Mouse (Mus musculus) thymus, adult 2 months (tissue): Measurements from ENCODE around the gene Podnl1. TPM values are rescaled to one million over a fixed set of nuclear protein-coding genes. Genes with fewer than 3 reads are reported as not detected.

Experiments used
- DNase-seq: peaks from one replicate; pipeline ENCODE4 v3.0.0; 2021
- H3K27ac ChIP-seq: fragments of 200-500 bp; 2 replicates; pipeline ENCODE4 v1.5.1; 2012; ENCODE audit warnings: low read length, control low read depth; ENCODE audit not compliant: control insufficient read depth, insufficient read depth
- H3K27me3 ChIP-seq: fragments of 200-500 bp; 2 replicates; pipeline ENCODE4 v1.6.1; 2012; ENCODE audit warnings: mild to moderate bottlenecking, low read length, moderate library complexity, mixed read lengths; ENCODE audit not compliant: control insufficient read depth, insufficient read depth
- H3K36me3 ChIP-seq: fragments of 200-500 bp; 2 replicates; pipeline ENCODE4 v1.6.1; 2012; ENCODE audit warnings: mild to moderate bottlenecking, low read length, moderate library complexity; ENCODE audit not compliant: control insufficient read depth, insufficient read depth
- H3K4me1 ChIP-seq: fragments of 200-500 bp; replicated peaks from 2 replicates; pipeline ENCODE4 v1.6.1; 2012; ENCODE audit warnings: low read length; ENCODE audit not compliant: control insufficient read depth, insufficient read depth
- H3K4me3 ChIP-seq: fragments of 200-500 bp; 2 replicates; pipeline ENCODE4 v1.5.1; 2012; ENCODE audit warnings: mild to moderate bottlenecking, low read length, control low read depth, moderate library complexity; ENCODE audit not compliant: control insufficient read depth, insufficient read depth
- CTCF ChIP-seq: fragments of 200-500 bp; IDR thresholded peaks from 2 replicates; pipeline ENCODE4 v1.5.1; 2012; ENCODE audit warnings: mild to moderate bottlenecking, control low read depth, low read length, moderate library complexity, borderline replicate concordance; ENCODE audit not compliant: control insufficient read depth, poor library complexity, insufficient read depth; ENCODE audit errors: extremely low read depth
- POLR2A ChIP-seq: fragments of 200-500 bp; IDR thresholded peaks from 2 replicates; pipeline ENCODE4 v1.6.1; 2012; ENCODE audit warnings: mild to moderate bottlenecking, low read length, control low read depth, moderate library complexity; ENCODE audit not compliant: control insufficient read depth, poor library complexity, insufficient read depth; ENCODE audit errors: extremely low read depth
- WGBS: fragments of 180-500 bp; shearing (Covaris S2); methylation state at CpG from one replicate; pipeline ENCODE4 v1.1.7; 2018; 5-methylcytosine and 5-hydroxymethylcytosine counted together
- polyA plus RNA-seq: library from polyadenylated mRNA; depleted of rRNA; stranded (reverse); fragments of >200 nt; gene quantifications from 2 replicates; pipeline ENCODE4 v1.2.3, GENCODE M21; 2012; rRNA removed

Podnl1 gene
- 6.6 and 7.7 TPM in 2 replicates for polyA plus RNA-seq

DNA sequence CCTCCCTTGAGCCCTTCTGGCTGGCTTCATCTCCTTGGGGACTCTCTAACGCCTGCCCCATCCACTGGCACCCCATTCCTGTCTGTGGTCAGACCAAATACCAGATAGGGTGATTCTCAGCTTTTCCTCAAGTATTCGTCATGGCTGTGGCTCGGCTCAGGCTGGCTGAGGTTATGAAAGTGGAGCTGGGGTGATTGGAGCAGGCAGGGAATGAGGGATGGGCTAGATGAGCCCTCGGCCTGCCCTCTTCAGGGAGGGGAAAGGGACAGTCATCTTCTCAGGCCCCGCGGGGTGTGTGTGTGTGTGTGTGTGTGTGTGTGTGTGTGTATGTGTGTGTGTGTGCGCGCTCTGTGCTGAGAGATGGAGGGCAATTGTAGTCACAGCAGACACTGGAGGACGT, at the start of gene Podnl1:
Gene Podnl1 (plus strand): TSS at position 334 of the 400 bp plus-strand sequence.
- 69% methylated on average over 9 of the region's 9 CpGs for WGBS
- Histone ChIP-seq H3K4me1 (peaks cover 38% of the 10 kb centered on the region), H3K27me3 (no peaks in the 10 kb centered on the region), H3K36me3 (no peaks in the 10 kb centered on the region), H3K4me3 (no peak within 1 kb of the TSS), H3K27ac (peak within 1 kb of the TSS; percentile 52; the same call in 1 of the 2 replicates)
- no peak for DNase-seq
- no peak for TF ChIP-seq CTCF
- no peak for TF ChIP-seq POLR2A

DNA sequence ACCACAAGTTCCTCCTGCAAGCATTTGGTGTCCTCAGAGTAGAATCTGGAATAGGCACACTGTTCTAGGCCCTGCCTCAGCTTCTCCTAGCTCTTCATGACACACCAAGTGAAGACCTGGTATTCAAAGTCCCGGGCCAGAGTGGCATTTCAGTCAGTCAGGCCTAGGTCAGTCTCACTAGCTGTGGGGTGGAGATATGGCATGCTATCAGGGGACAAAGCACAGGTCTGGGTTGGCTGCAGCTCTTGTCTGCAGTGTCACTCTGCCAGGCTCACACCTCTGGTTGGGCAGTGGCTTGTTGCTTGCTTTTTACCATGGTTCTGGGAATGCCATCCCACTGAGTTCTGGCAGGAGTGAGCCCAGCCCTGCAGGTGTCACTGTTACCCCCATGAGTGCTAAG, 49.4 kb upstream of the Podnl1 start:
- no peak for DNase-seq
- Histone ChIP-seq H3K27me3 (no peaks in the 10 kb centered on the region), H3K27ac (no peak overlapping the region), H3K4me1 (peaks cover 9% of the 10 kb centered on the region), H3K36me3 (peaks cover 12% of the 10 kb centered on the region), H3K4me3 (no peak overlapping the region)
- TF ChIP-seq POLR2A, result no peak
- WGBS, result 94% methylated on average over 1 of the region's 1 CpGs

DNA sequence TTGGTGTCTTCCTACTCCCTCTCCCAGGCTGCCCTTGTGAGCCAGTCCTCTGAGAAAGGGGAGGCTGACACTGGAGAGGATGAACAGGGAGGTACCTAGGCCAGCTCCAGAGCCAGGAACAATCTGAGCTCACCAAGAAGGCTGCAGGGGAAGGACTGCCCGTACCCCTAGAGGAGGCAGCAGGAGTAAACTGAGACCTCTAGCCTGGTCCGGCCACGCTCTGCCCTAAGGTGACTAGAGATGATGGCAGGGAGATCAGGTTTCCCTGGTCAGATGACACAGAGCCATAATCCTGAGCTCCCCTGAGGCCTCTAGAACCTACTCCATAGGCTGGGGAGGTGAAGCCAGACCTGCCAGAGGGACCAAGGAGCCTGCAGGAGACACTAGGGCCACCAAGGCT, 48.9 kb upstream of the Podnl1 start:
- WGBS, result 88% methylated on average over 3 of the region's 3 CpGs
- H3K36me3 ChIP-seq, result peaks cover 13% of the 10 kb centered on the region

DNA sequence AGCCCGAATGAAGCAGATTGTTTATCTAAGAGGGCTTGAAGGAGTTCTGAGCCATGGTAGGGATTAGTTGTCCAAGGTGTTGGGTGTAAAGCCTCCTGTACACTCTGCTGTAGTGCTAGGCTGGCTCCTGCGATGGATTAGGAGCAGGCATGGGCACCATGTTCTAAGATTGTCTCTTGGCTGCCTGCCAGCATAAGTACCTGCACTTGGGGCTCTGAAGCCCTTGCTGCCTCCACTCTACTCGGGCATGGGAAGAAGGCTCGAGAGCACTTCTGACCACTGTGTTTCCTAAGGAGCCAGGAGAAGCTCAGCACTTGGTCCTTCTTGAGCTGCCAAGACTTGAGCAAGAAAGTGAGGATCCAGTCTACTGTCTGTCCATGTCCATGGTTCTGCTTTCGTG, 46.6 kb upstream of the Podnl1 start:
- Histone ChIP-seq H3K27ac (no peak overlapping the region), H3K4me1 (no peaks in the 10 kb centered on the region), H3K36me3 (peaks cover 33% of the 10 kb centered on the region), H3K4me3 (no peak overlapping the region), H3K27me3 (no peaks in the 10 kb centered on the region)
- no peak for TF ChIP-seq POLR2A
- no peak for TF ChIP-seq CTCF
- WGBS, result 98% methylated on average over 5 of the region's 5 CpGs
- no peak for DNase-seq

More for the DNA sequence above, 48.9 kb upstream of the Podnl1 start:
- Histone ChIP-seq H3K27ac (no peak overlapping the region), H3K4me1 (peaks cover 9% of the 10 kb centered on the region), H3K27me3 (no peaks in the 10 kb centered on the region), H3K4me3 (no peak overlapping the region)
- TF ChIP-seq CTCF, result no peak
- no peak for TF ChIP-seq POLR2A
- no peak for DNase-seq

DNA sequence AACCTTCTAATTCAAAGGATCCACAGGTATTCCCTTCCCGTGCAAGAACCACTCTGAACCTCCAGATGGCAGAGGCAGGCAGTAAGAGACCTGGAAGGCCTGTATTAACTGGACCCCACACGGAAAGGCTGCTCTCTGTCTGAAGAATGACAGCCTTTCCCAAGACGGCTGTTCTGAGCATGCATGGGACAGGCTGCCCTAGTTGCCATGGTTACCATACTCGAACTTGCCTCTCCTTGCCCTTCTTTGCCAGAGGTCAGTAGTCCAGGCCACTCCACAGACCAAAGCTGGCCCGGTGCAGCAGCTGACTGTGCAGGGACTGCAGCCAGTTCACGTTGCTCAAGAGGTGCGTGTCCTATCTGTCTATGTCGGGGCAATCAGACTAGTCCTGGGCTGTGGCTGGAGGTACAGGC, 42.0 kb upstream of the Podnl1 start:
- Histone ChIP-seq H3K4me1 (no peaks in the 10 kb centered on the region), H3K27ac (no peak overlapping the region), H3K36me3 (peaks cover 51% of the 10 kb centered on the region), H3K4me3 (no peak overlapping the region), H3K27me3 (no peaks in the 10 kb centered on the region)
- WGBS, result 86% methylated on average over 8 of the region's 8 CpGs
- no peak for TF ChIP-seq POLR2A
- TF ChIP-seq CTCF, result no peak
- DNase-seq, result no peak

DNA sequence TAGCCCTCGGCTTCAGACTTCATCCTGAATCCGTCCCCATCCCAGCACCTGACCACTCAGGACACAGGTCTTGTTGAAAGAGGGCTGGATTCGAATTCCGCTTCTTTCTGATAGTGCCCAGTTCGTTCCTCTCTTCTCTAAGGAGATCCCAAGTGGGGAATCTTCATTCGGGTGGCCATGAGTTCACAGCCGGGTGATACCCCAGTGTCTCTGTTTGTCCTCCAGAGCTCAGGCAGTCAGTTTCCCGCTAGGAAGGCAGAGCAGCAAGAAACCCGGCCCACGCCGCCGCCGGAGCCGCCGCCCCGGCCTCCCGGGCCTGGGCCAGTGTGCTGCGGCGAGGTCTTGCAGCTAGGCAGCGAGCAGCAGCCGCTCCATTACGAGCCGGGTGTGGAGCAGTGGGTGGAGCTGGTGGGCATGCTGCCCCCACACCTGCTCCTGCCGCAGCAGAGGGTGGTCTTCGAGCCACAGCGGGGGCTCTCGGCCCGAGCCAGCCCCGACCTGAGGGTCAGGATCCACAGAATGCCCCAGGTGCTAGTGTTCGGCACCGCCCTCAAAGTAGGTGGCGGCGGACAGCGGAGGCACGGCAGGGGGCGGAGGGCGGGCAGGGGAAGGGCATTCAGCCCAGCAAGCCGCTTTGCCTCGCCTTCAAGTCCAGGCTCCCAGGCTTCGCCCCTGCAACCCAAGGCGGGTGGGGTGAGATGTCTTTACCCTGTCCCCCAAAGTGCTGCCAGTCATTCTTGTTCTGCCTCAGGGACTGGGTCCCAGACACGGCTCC, 41.3 kb upstream of the Podnl1 start:
- no peak for DNase-seq
- Histone ChIP-seq H3K27me3 (no peaks in the 10 kb centered on the region), H3K27ac (no peak overlapping the region), H3K36me3 (peaks cover 57% of the 10 kb centered on the region), H3K4me3 (no peak overlapping the region), H3K4me1 (no peaks in the 10 kb centered on the region)
- WGBS, result 96% methylated on average over 42 of the region's 42 CpGs
- no peak for TF ChIP-seq POLR2A
- TF ChIP-seq CTCF, result no peak

DNA sequence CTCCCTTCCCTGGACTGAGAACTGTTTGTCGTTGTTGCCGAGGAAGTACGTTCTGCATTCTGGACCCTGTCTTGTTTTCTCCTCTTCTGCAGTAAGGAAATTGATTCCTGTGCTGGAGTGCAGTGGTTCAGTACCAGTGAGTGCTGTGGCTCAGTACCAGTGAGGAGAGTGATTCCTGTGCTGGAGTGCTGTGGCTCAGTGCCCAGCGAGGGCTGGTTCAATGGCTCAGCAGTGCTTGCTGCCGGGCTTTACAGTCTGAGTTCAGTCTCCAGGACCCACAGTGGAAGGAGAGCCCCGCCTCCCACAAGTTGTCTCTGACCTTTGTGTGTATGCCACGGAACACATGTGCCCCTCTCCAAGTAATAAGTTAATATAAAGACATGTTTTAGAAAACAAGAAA, 38.6 kb upstream of the Podnl1 start:
- H3K4me1 ChIP-seq, result no peaks in the 10 kb centered on the region
- H3K27me3 ChIP-seq, result no peaks in the 10 kb centered on the region
- no peak for DNase-seq
- WGBS, result 96% methylated on average over 7 of the region's 7 CpGs
- H3K36me3 ChIP-seq, result peaks cover 48% of the 10 kb centered on the region
- H3K27ac ChIP-seq, result no peak overlapping the region
- no peak overlapping the region for H3K4me3 ChIP-seq
- no peak for TF ChIP-seq CTCF
- no peak for TF ChIP-seq POLR2A
